Mouse (Mus musculus) cortical plate, adult 2 months (tissue): ENCODE measurements around the gene Mfsd2a. TPM values are rescaled to one million over a fixed set of nuclear protein-coding genes. Genes with fewer than 3 reads are reported as not detected.

ENCODE experiments used
- H3K27ac ChIP-seq: fragments of 200-500 bp; 2 replicates; pipeline ENCODE4 v1.5.1; 2012; ENCODE audit warnings: low read length, control low read depth, inconsistent platforms; ENCODE audit not compliant: insufficient read depth
- H3K4me1 ChIP-seq: fragments of 200-500 bp; 2 replicates; pipeline ENCODE4 v1.6.1; 2011; ENCODE audit warnings: low read length; ENCODE audit not compliant: control insufficient read depth, insufficient read depth
- H3K4me3 ChIP-seq: fragments of 200-500 bp; 2 replicates; pipeline ENCODE4 v1.5.1; 2011; ENCODE audit warnings: mild to moderate bottlenecking, low read length, control low read depth; ENCODE audit not compliant: insufficient read depth
- CTCF ChIP-seq: fragments of 200-500 bp; IDR thresholded peaks from 2 replicates; pipeline ENCODE4 v1.5.1; 2011; ENCODE audit warnings: mild to moderate bottlenecking, control low read depth, low read length; ENCODE audit not compliant: insufficient read depth; ENCODE audit errors: extremely low read depth
- POLR2A ChIP-seq: fragments of 200-500 bp; IDR thresholded peaks from 2 replicates; pipeline ENCODE4 v1.6.1; 2011; ENCODE audit warnings: mild to moderate bottlenecking, low read length, control low read depth; ENCODE audit not compliant: insufficient read depth; ENCODE audit errors: extremely low read depth
- polyA plus RNA-seq: library from polyadenylated mRNA; depleted of rRNA; stranded (reverse); fragments of >200 nt; gene quantifications from 2 replicates; pipeline ENCODE4 v1.2.3, GENCODE M21; 2012; rRNA removed

The Mfsd2a gene
- polyA plus RNA-seq, 1 experiment, result 36.1 TPM

DNA sequence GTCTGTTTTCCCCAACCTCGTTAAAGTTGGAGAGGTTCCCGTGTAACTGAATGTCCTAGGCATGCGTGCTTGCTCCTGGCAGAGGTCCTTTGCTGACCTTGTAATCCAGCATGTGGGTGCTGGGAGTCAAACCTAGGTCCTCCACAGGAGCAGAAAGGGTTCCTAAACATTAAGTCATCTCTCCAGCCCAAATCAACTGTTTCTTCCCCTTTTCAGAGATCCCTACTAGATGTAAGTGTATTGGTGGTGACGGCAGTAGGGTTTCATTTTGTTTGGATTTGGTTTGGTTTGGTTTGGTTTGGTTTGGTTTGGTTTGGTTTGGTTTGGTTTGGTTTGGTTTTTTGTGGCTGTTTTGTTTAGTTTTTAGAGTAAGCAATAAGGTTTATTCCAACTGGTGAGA is 63.2 kb downstream of the Mfsd2a start:
- TF ChIP-seq POLR2A (no peak), CTCF (no peak)
- no peak overlapping the region for H3K27ac ChIP-seq
- no peaks in the 10 kb centered on the region for H3K4me1 ChIP-seq

More for the DNA sequence above, 63.2 kb downstream of the Mfsd2a start:
- H3K4me3 ChIP-seq, result no peak overlapping the region

Other genes with a start within 250 kb of the Mfsd2a start
- gene Ppt1, start 124.9 kb downstream of the Mfsd2a start, polyA plus RNA-seq, result 117 and 120 TPM in 2 replicates
- 134 and 146 TPM in 2 replicates for gene Cap1, start 75.1 kb downstream of the Mfsd2a start, polyA plus RNA-seq
- gene Mycl, start 34.5 kb upstream of the Mfsd2a start, polyA plus RNA-seq, result 8.4 and 10.1 TPM in 2 replicates
- 12.6 and 15.7 TPM in 2 replicates for gene Trit1, start 55.4 kb upstream of the Mfsd2a start, polyA plus RNA-seq
- gene Bmp8b, start 144.0 kb upstream of the Mfsd2a start, polyA plus RNA-seq, result 0.15 and 0.40 TPM in 2 replicates
- 0.08 and 0.21 TPM in 2 replicates for gene Oxct2b, start 155.1 kb upstream of the Mfsd2a start, polyA plus RNA-seq
- gene Ppie, start 178.8 kb upstream of the Mfsd2a start, polyA plus RNA-seq, result 18.2 and 19.7 TPM in 2 replicates
- gene Hpcal4, start 222.0 kb upstream of the Mfsd2a start, polyA plus RNA-seq, result 562 and 609 TPM in 2 replicates
- 3.3 and 3.7 TPM in 2 replicates for gene Nt5c1a, start 240.3 kb upstream of the Mfsd2a start, polyA plus RNA-seq